Comparison of ENCODE assay signal across 9 mouse cellular contexts in genomic region chr7:107210126-107210576, GRCm38 (mm10). TPM values are rescaled to one million over a fixed set of nuclear protein-coding genes. Genes with fewer than 3 reads are reported as not detected.
DNase-seq lines count a peak whose midpoint lies in the region; ATAC-seq lines count a peak whose summit lies in the region.
"Had no signal": no experiment of that assay in that cellular context is flagged by ENCODE, and none has a peak within 500 bp of the region (broad histone marks: within the 10 kb centered on the region; RNA-seq: fewer than 3 reads in every experiment).

No protein-coding gene starts in this region.

- H3K4me1 ChIP-seq in heart, embryonic 10.5 days = 0 out of 2 replicates have a peak, but pooled peaks cover 5% of the 10 kb centered on the region
- no peaks in the 10 kb centered on the region for H3K4me1 ChIP-seq in embryonic facial prominence, embryonic 13.5 days
- no peaks in the 10 kb centered on the region for H3K4me1 ChIP-seq in intestine, embryonic 16.5 days (ENCODE audit: control insufficient read depth, insufficient read depth, low read length)
- H3K4me1 ChIP-seq in midbrain, embryonic 16.5 days (ENCODE audit: control insufficient read depth, insufficient read depth, low read length) = no peaks in the 10 kb centered on the region

- ATAC-seq in embryonic facial prominence, embryonic 13.5 days (ENCODE audit: insufficient number of reproducible peaks, insufficient read depth, low FRiP score, low TSS enrichment, low read depth) = no peak
- ATAC-seq in intestine, embryonic 16.5 days = no peak
- ATAC-seq in midbrain, embryonic 16.5 days = no peak; the same call in 1 of the 2 replicates

- peaks cover 8% of the 10 kb centered on the region for H3K9me3 ChIP-seq in heart, embryonic 10.5 days
- H3K9me3 ChIP-seq in embryonic facial prominence, embryonic 13.5 days = peaks cover 14% of the 10 kb centered on the region
- peaks cover 13% of the 10 kb centered on the region for H3K9me3 ChIP-seq in intestine, embryonic 16.5 days (ENCODE audit: control insufficient read depth, low read length)
- peaks cover 16% of the 10 kb centered on the region for H3K9me3 ChIP-seq in midbrain, embryonic 16.5 days (replicated peaks; ENCODE audit: control insufficient read depth, low read length, poor library complexity, severe bottlenecking)

- H3K27ac ChIP-seq in heart, embryonic 10.5 days = no peak overlapping the region
- H3K27ac ChIP-seq in embryonic facial prominence, embryonic 13.5 days = no peak overlapping the region
- H3K27ac ChIP-seq in intestine, embryonic 16.5 days (ENCODE audit: low read length) = no peak overlapping the region
- H3K27ac ChIP-seq in midbrain, embryonic 16.5 days (ENCODE audit: low read length) = no peak overlapping the region

- H3K36me3 ChIP-seq in heart, embryonic 10.5 days = no peaks in the 10 kb centered on the region
- H3K36me3 ChIP-seq in embryonic facial prominence, embryonic 13.5 days = no peaks in the 10 kb centered on the region
- no peaks in the 10 kb centered on the region for H3K36me3 ChIP-seq in intestine, embryonic 16.5 days (ENCODE audit: control insufficient read depth, insufficient read depth, low read length)
- no peaks in the 10 kb centered on the region for H3K36me3 ChIP-seq in midbrain, embryonic 16.5 days (ENCODE audit: control insufficient read depth, insufficient read depth, low read length)

- 23% methylated on average over 75 of the region's 77 CpGs for WGBS in heart, embryonic 10.5 days
- 26% methylated on average over 77 of the region's 77 CpGs for WGBS in embryonic facial prominence, embryonic 13.5 days
- 21% methylated on average over 75 of the region's 77 CpGs for WGBS in intestine, embryonic 16.5 days
- 23% methylated on average over 51 of the region's 77 CpGs for WGBS in midbrain, embryonic 16.5 days

- H3K4me2 ChIP-seq in embryonic facial prominence, embryonic 13.5 days = peak overlapping the region; percentile 34
- peak overlapping the region; percentile 39 for H3K4me2 ChIP-seq in intestine, embryonic 16.5 days (ENCODE audit: low read depth, low read length)
- peak overlapping the region; percentile 5 for H3K4me2 ChIP-seq in midbrain, embryonic 16.5 days (ENCODE audit: low read length)

- DNase-seq in heart, embryonic 10.5 days (ENCODE audit: low spot score) = no peak
- no peak for DNase-seq in heart, adult 9 months (ENCODE audit: low spot score in 2 of 2)
- no peak for DNase-seq in T-cell, adult 2 months (ENCODE audit: low spot score)
- DNase-seq in gastrocnemius, adult 8-10 months (ENCODE audit: low spot score in 2 of 2) = no peak
- no peak for DNase-seq in cerebellum, postnatal 4 days (ENCODE audit: low spot score in 2 of 2)

- H3K27me3 ChIP-seq in heart, embryonic 10.5 days (ENCODE audit: insufficient read depth, poor library complexity, severe bottlenecking) = peaks cover 46% of the 10 kb centered on the region
- H3K27me3 ChIP-seq in embryonic facial prominence, embryonic 13.5 days = peaks cover 55% of the 10 kb centered on the region
- peaks cover 25% of the 10 kb centered on the region for H3K27me3 ChIP-seq in intestine, embryonic 16.5 days (replicated peaks; ENCODE audit: control insufficient read depth, insufficient read depth, low read length)
- peaks cover 24% of the 10 kb centered on the region for H3K27me3 ChIP-seq in midbrain, embryonic 16.5 days (ENCODE audit: control insufficient read depth, insufficient read depth, low read depth, low read length)
- H3K27me3 ChIP-seq: CH12.LX had no signal

- no peak overlapping the region for H3K9ac ChIP-seq in embryonic facial prominence, embryonic 13.5 days
- H3K9ac ChIP-seq in intestine, embryonic 16.5 days (ENCODE audit: low read depth, low read length) = no peak overlapping the region
- no peak overlapping the region for H3K9ac ChIP-seq in midbrain, embryonic 16.5 days (ENCODE audit: low read depth, low read length)

- H3K4me3 ChIP-seq in heart, embryonic 10.5 days = peak overlapping the region; percentile 41
- H3K4me3 ChIP-seq in embryonic facial prominence, embryonic 13.5 days = peak overlapping the region; percentile 28
- H3K4me3 ChIP-seq in intestine, embryonic 16.5 days (ENCODE audit: low read length) = peak overlapping the region; percentile 27
- H3K4me3 ChIP-seq in midbrain, embryonic 16.5 days (ENCODE audit: low read depth, low read length) = peak overlapping the region; percentile 26

RNA-seq across cellular contexts. Expression of gene Rbmxl2, which starts 0.9 kb away (rescaled TPM):
- polyA plus RNA-seq in heart, embryonic 10.5 days (2016; fragmentation: Nextera tagmentation; extraction: Ambion mirVana) = not detected in 2 replicates
- polyA plus RNA-seq in embryonic facial prominence, embryonic 13.5 days (2015; fragmentation: Nextera tagmentation; extraction: Ambion mirVana) = not detected in 2 replicates
- polyA plus RNA-seq in intestine, embryonic 16.5 days (2015; fragmentation: Nextera tagmentation; extraction: Ambion mirVana) = not detected in 2 replicates
- not detected in 2 replicates for polyA plus RNA-seq in midbrain, embryonic 16.5 days (2015; fragmentation: Nextera tagmentation; extraction: Ambion mirVana)
- total RNA-seq in gastrocnemius, adult 8-10 months (2022) = not detected
- total RNA-seq: CH12.LX had no signal

RNA-seq across cellular contexts. Expression of gene Nlrp14, which starts 43.4 kb away (rescaled TPM):
- not detected in 2 replicates for polyA plus RNA-seq in heart, embryonic 10.5 days (2016; fragmentation: Nextera tagmentation; extraction: Ambion mirVana)
- not detected in 2 replicates for polyA plus RNA-seq in embryonic facial prominence, embryonic 13.5 days (2015; fragmentation: Nextera tagmentation; extraction: Ambion mirVana)
- not detected in 2 replicates for polyA plus RNA-seq in intestine, embryonic 16.5 days (2015; fragmentation: Nextera tagmentation; extraction: Ambion mirVana)
- not detected in 2 replicates for polyA plus RNA-seq in midbrain, embryonic 16.5 days (2015; fragmentation: Nextera tagmentation; extraction: Ambion mirVana)
- not detected for total RNA-seq in gastrocnemius, adult 8-10 months (2022)
- total RNA-seq: CH12.LX had no signal
